Mouse (Mus musculus) MEL (cell line): Measurements from ENCODE around the gene Ccdc9b. TPM values are rescaled to one million over a fixed set of nuclear protein-coding genes. Genes with fewer than 3 reads are reported as not detected.

Experiments
- DNase-seq: peaks from one replicate; pipeline ENCODE4 v3.0.0; 2011; ENCODE audit warnings: low read depth, low spot score
- H3K27ac ChIP-seq: 2 replicates; pipeline ENCODE4 v1.5.1; 2012; ENCODE audit warnings: low read depth, mild to moderate bottlenecking, control low read depth, low read length, moderate library complexity; ENCODE audit not compliant: control insufficient read depth
- H3K27me3 ChIP-seq, 2 experiments: fragments of 150-350 bp in 1 of 2; sonication (generic) in 1 of 2; 2 replicates each; pipeline ENCODE4 v1.6.1; 2012; ENCODE audit warnings: low read length in 2 of 2, mild to moderate bottlenecking in 2 of 2, improper control_type of control experiment in 1 of 2, moderate library complexity in 1 of 2; ENCODE audit not compliant: insufficient read depth in 2 of 2, control insufficient read depth in 1 of 2
- H3K36me3 ChIP-seq, 2 experiments: 2 replicates each; pipeline ENCODE4 v1.6.1; 2012 to 2014; ENCODE audit warnings: low read length in 2 of 2, improper control_type of control experiment in 1 of 2, inconsistent platforms in 1 of 2, mild to moderate bottlenecking in 1 of 2; ENCODE audit not compliant: insufficient read depth in 2 of 2, control insufficient read depth in 1 of 2
- H3K4me1 ChIP-seq, 2 experiments: fragments of 150-350 bp in 1 of 2; sonication (generic) in 1 of 2; 2 replicates each; pipeline ENCODE4 v1.6.1; 2012; ENCODE audit warnings: low read length in 2 of 2, improper control_type of control experiment in 1 of 2, mild to moderate bottlenecking in 1 of 2; ENCODE audit not compliant: insufficient read depth in 2 of 2, control insufficient read depth in 1 of 2
- H3K4me3 ChIP-seq, 2 experiments: fragments of 150-350 bp in 1 of 2; sonication (generic) in 1 of 2; 2 replicates each; pipeline ENCODE4 v1.5.1; 2012; ENCODE audit warnings: low read depth in 2 of 2, low read length in 2 of 2, mild to moderate bottlenecking in 2 of 2, moderate library complexity in 2 of 2, control low read depth in 1 of 2, improper control_type of control experiment in 1 of 2; ENCODE audit not compliant: control insufficient read depth in 1 of 2, insufficient read depth in 1 of 2
- H3K79me2 ChIP-seq: 2 replicates; pipeline ENCODE4 v1.6.1; 2012; ENCODE audit warnings: mild to moderate bottlenecking, low read length, moderate library complexity; ENCODE audit not compliant: control insufficient read depth, poor library complexity, insufficient read depth
- H3K9ac ChIP-seq: 2 replicates; pipeline ENCODE4 v1.6.1; 2012; ENCODE audit warnings: low read depth, mild to moderate bottlenecking, control low read depth, low read length, moderate library complexity; ENCODE audit not compliant: control insufficient read depth, poor library complexity, severe bottlenecking
- H3K9me3 ChIP-seq: fragments of 150-350 bp; sonication (generic); replicated peaks from 2 replicates; pipeline ENCODE4 v1.6.1; 2012; ENCODE audit warnings: mild to moderate bottlenecking, low read length, improper control_type of control experiment, moderate library complexity; ENCODE audit not compliant: insufficient read depth
- BHLHE40 ChIP-seq: IDR thresholded peaks from 2 replicates; pipeline ENCODE4 v1.6.1; 2012; ENCODE audit warnings: low read depth, mild to moderate bottlenecking, inconsistent platforms, low read length, improper control_type of control experiment, borderline replicate concordance
- CHD2 ChIP-seq: IDR thresholded peaks from 2 replicates; pipeline ENCODE4 v1.6.1; 2011; ENCODE audit warnings: low read length, improper control_type of control experiment
- CTCF ChIP-seq, 3 experiments: IDR thresholded peaks in 2 of 3; conservative IDR thresholded peaks in 1 of 3; 2 replicates each; pipeline ENCODE4 v1.5.1; 2011 to 2012; ENCODE audit warnings: low read length in 3 of 3, low read depth in 2 of 3, mild to moderate bottlenecking in 2 of 3, improper control_type of control experiment in 1 of 3, inconsistent platforms in 1 of 3, mixed read lengths in 1 of 3, moderate library complexity in 1 of 3; ENCODE audit not compliant: control insufficient read depth in 1 of 3, insufficient read depth in 1 of 3, poor library complexity in 1 of 3, severe bottlenecking in 1 of 3
- ELF1 ChIP-seq: IDR thresholded peaks from 2 replicates; pipeline ENCODE4 v1.6.1; 2014; ENCODE audit warnings: low read depth, mild to moderate bottlenecking, inconsistent platforms, low read length, improper control_type of control experiment, moderate library complexity
- EP300 ChIP-seq, 2 experiments: IDR thresholded peaks; 2 replicates each; pipeline ENCODE4 v1.6.1; 2011; ENCODE audit warnings: improper control_type of control experiment in 2 of 2, low read length in 2 of 2, low read depth in 1 of 2, mild to moderate bottlenecking in 1 of 2
- ETS1 ChIP-seq: IDR thresholded peaks from 2 replicates; pipeline ENCODE4 v1.6.1; 2012; ENCODE audit warnings: low read depth, mild to moderate bottlenecking, inconsistent platforms, low read length, improper control_type of control experiment, moderate library complexity
- GABPA ChIP-seq: IDR thresholded peaks from 2 replicates; pipeline ENCODE4 v1.6.1; 2012; ENCODE audit warnings: low read depth, mild to moderate bottlenecking, inconsistent platforms, low read length, improper control_type of control experiment, moderate library complexity
- GATA1 ChIP-seq: IDR thresholded peaks from 2 replicates; pipeline ENCODE4 v1.6.1; 2011; ENCODE audit warnings: low read depth, low read length, improper control_type of control experiment
- HCFC1 ChIP-seq: IDR thresholded peaks from 2 replicates; pipeline ENCODE4 v1.6.1; 2012; ENCODE audit warnings: low read depth, mild to moderate bottlenecking, inconsistent platforms, low read length, improper control_type of control experiment, moderate library complexity
- JUND ChIP-seq: IDR thresholded peaks from 2 replicates; pipeline ENCODE4 v1.6.1; 2011; ENCODE audit warnings: low read depth, mild to moderate bottlenecking, improper control_type of control experiment, low read length
- KAT2A ChIP-seq: conservative IDR thresholded peaks from 2 replicates; pipeline ENCODE4 v1.6.1; 2012; ENCODE audit warnings: low read depth, low read length, improper control_type of control experiment, inconsistent platforms
- MAFK ChIP-seq: IDR thresholded peaks from 2 replicates; pipeline ENCODE4 v1.6.1; 2011; ENCODE audit warnings: low read depth, mild to moderate bottlenecking, low read length, improper control_type of control experiment, borderline replicate concordance
- MAX ChIP-seq: IDR thresholded peaks from 2 replicates; pipeline ENCODE4 v1.6.1; 2011; ENCODE audit warnings: low read length, improper control_type of control experiment
- MAZ ChIP-seq: IDR thresholded peaks from 2 replicates; pipeline ENCODE4 v1.6.1; 2012; ENCODE audit warnings: low read depth, mild to moderate bottlenecking, inconsistent platforms, low read length, improper control_type of control experiment
- MEF2A ChIP-seq: IDR thresholded peaks from 2 replicates; pipeline ENCODE4 v1.6.1; 2014; ENCODE audit warnings: low read depth, mild to moderate bottlenecking, inconsistent platforms, low read length, improper control_type of control experiment; ENCODE audit not compliant: poor library complexity, insufficient replicate concordance, severe bottlenecking; ENCODE audit errors: extremely low read depth
- MXI1 ChIP-seq: IDR thresholded peaks from 2 replicates; pipeline ENCODE4 v1.6.1; 2011; ENCODE audit warnings: mild to moderate bottlenecking, low read depth, low read length, improper control_type of control experiment
- MYB ChIP-seq: IDR thresholded peaks from 2 replicates; pipeline ENCODE4 v1.6.1; 2011; ENCODE audit warnings: mild to moderate bottlenecking, low read depth, low read length, improper control_type of control experiment
- MYC ChIP-seq: IDR thresholded peaks from 2 replicates; pipeline ENCODE4 v1.6.1; 2011; ENCODE audit warnings: low read depth, mild to moderate bottlenecking, low read length, improper control_type of control experiment, moderate library complexity
- NELFE ChIP-seq: IDR thresholded peaks from 2 replicates; pipeline ENCODE4 v1.6.1; 2011; ENCODE audit warnings: low read depth, low read length, improper control_type of control experiment
- NRF1 ChIP-seq: IDR thresholded peaks from 2 replicates; pipeline ENCODE4 v1.6.1; 2014; ENCODE audit warnings: low read depth, mild to moderate bottlenecking, inconsistent platforms, low read length, improper control_type of control experiment, moderate library complexity; ENCODE audit not compliant: poor library complexity, insufficient read depth, severe bottlenecking
- POLR2A ChIP-seq, 2 experiments: IDR thresholded peaks; 2 replicates each; pipeline ENCODE4 v1.6.1; 2011 to 2012; ENCODE audit warnings: low read length in 2 of 2, mild to moderate bottlenecking in 2 of 2, control low read depth in 1 of 2, improper control_type of control experiment in 1 of 2, low read depth in 1 of 2, moderate library complexity in 1 of 2; ENCODE audit not compliant: control insufficient read depth in 1 of 2, insufficient read depth in 1 of 2, poor library complexity in 1 of 2
- POLR2AphosphoS2 ChIP-seq: IDR thresholded peaks from 2 replicates; pipeline ENCODE4 v1.6.1; 2011; ENCODE audit warnings: low read length, improper control_type of control experiment
- RAD21 ChIP-seq: IDR thresholded peaks from 2 replicates; pipeline ENCODE4 v1.6.1; 2011; ENCODE audit warnings: mild to moderate bottlenecking, low read depth, low read length, improper control_type of control experiment
- RCOR1 ChIP-seq: IDR thresholded peaks from 2 replicates; pipeline ENCODE4 v1.6.1; 2012; ENCODE audit warnings: low read depth, mild to moderate bottlenecking, inconsistent platforms, low read length, improper control_type of control experiment
- SIN3A ChIP-seq: IDR thresholded peaks from 2 replicates; pipeline ENCODE4 v1.6.1; 2012; ENCODE audit warnings: low read length, improper control_type of control experiment, inconsistent platforms
- SMC3 ChIP-seq: IDR thresholded peaks from 2 replicates; pipeline ENCODE4 v1.6.1; 2011; ENCODE audit warnings: low read depth, low read length, improper control_type of control experiment
- TBP ChIP-seq: IDR thresholded peaks from 2 replicates; pipeline ENCODE4 v1.8.0; 2011; ENCODE audit warnings: low read depth, low read length, improper control_type of control experiment
- TCF12 ChIP-seq: IDR thresholded peaks from 2 replicates; pipeline ENCODE4 v1.6.1; 2014; ENCODE audit warnings: low read depth, mild to moderate bottlenecking, inconsistent platforms, low read length, improper control_type of control experiment, moderate library complexity
- UBTF ChIP-seq: IDR thresholded peaks from 2 replicates; pipeline ENCODE4 v1.6.1; 2012; ENCODE audit warnings: low read depth, mild to moderate bottlenecking, inconsistent platforms, low read length, improper control_type of control experiment, moderate library complexity, borderline replicate concordance; ENCODE audit not compliant: insufficient read depth
- ZKSCAN1 ChIP-seq: IDR thresholded peaks from 2 replicates; pipeline ENCODE4 v1.6.1; 2012; ENCODE audit warnings: low read depth, mild to moderate bottlenecking, inconsistent platforms, low read length, improper control_type of control experiment, moderate library complexity
- polyA plus RNA-seq, 2 experiments: library from polyadenylated mRNA; stranded (reverse) in 1 of 2; unstranded in 1 of 2; fragments of >175 nt in 1 of 2; fragments of >200 nt in 1 of 2; gene quantifications; 2 replicates each; pipeline versions ENCODE4 v1.2.1 to v1.2.4; 2012; ENCODE audit warnings: low replicate concordance in 2 of 2, low read depth in 1 of 2; ENCODE audit not compliant: insufficient read length in 2 of 2, insufficient read depth in 1 of 2, missing spikeins in 1 of 2
- total RNA-seq: library from RNA; depleted of rRNA; stranded (reverse); fragments of 300-350 nt; gene quantifications from 2 replicates; pipeline ENCODE4 v1.2.3, GENCODE M21; 2012

Ccdc9b gene
- total and polyA plus RNA-seq, 3 experiments: 1.7 to 2.4 TPM; not detected in 1

DNA sequence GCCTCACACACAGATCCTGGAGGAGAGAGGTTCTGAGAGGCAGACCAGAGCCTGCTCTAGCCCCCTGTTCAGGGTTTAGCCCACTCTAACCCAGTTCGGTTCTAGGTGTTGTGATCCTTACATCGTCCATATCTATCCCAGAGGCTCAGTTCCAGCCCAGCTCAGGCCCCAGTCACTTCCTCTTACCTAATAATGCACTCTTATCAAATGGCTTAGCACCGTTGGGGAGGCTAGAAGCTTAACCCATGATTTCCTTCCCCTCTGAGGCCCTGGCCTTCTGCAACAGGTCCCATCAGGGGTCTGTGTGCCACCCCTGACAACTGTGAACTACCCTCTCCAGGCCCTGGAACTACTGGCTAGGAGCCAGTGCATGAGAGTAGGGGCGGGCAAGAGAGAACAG lies 33.3 kb downstream of the Ccdc9b start:
- Histone ChIP-seq H3K27me3 (no peaks in the 10 kb centered on the region), H3K79me2 (peaks cover 15% of the 10 kb centered on the region), H3K4me1 (peaks cover 5 to 24% of the 10 kb centered on the region in 2 experiments), H3K9me3 (no peaks in the 10 kb centered on the region), H3K27ac (peak overlapping the region; percentile 89), H3K4me3 (peak overlapping the region; percentile 60 to 68), H3K36me3 (peaks cover 0 to 20% of the 10 kb centered on the region in 2 experiments; a peak in 2 of 4 replicates), H3K9ac (peak overlapping the region; percentile 75)
- peak; percentile 85 for DNase-seq
- TF ChIP-seq RCOR1 (peak; percentile 49; the same call in 1 of the 2 replicates), TCF12 (peak; percentile 63), BHLHE40 (0 out of 2 replicates have a peak, but pooled peaks have one; percentile 14), MYB (peak; percentile 66), HCFC1 (peak; percentile 56; the same call in 1 of the 2 replicates), MAZ (0 out of 2 replicates have a peak, but pooled peaks have one; percentile 57), GATA1 (peak; percentile 65), ETS1 (peak; percentile 51; the same call in 1 of the 2 replicates), JUND (no peak), SMC3 (0 out of 2 replicates have a peak, but pooled peaks have one; percentile 11), POLR2A (IDR thresholded peaks at IDR 0.05; ENCODE audit: control insufficient read depth in 1 of 2, insufficient read depth in 1 of 2, low read depth in 1 of 2, low read length in 2 of 2, poor library complexity in 1 of 2) (peak in 1 of 2 experiments; percentile 37; a peak in 1 of 4 replicates), NELFE (peak; percentile 62), SIN3A (peak; percentile 81; the same call in 1 of the 2 replicates), CTCF (IDR thresholded peaks at IDR 0.05 in 2 of 3, conservative IDR thresholded peaks at IDR 0.05 in 1 of 3; ENCODE audit: control insufficient read depth in 1 of 3, insufficient read depth in 1 of 3, low read depth in 2 of 3, low read length in 3 of 3, poor library complexity in 1 of 3, severe bottlenecking in 1 of 3) (no peak), ELF1 (peak; percentile 63), MEF2A (no peak), NRF1 (no peak), MXI1 (0 out of 2 replicates have a peak, but pooled peaks have one; percentile 54), EP300 (IDR thresholded peaks at IDR 0.05; ENCODE audit: low read depth in 1 of 2, low read length in 2 of 2) (peak; percentile 78 to 81)

DNA sequence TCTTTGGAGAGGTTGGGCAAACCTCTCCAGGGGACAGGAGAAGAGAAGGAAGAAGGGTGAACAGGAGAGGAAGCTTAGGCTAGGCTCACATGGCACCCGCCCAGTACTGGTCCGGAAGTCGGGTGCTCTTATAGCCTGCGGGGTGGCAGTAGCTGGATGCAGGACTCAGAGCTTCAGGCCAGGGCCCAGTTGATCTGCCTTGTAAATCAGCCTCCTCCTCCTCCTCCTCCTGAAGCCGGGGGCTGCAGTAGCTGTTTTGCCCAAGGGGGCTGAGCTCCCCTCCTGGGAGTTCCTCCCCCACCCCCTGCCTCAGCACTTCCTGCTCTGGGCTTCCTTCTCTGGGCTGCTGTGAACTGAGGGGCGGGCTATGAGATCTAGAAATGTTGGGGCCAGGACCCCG lies 34.1 kb downstream of the Ccdc9b start, which contains the start of gene Plcb2:
Gene Plcb2 (minus strand): TSS at position 102 of the 400 bp plus-strand sequence.
- Histone ChIP-seq H3K4me1 (peaks cover 10 to 33% of the 10 kb centered on the region in 2 experiments), H3K27ac (peak within 1 kb of the TSS; percentile 89), H3K79me2 (peaks cover 15% of the 10 kb centered on the region), H3K4me3 (peak within 1 kb of the TSS; percentile 60 to 68), H3K27me3 (no peaks in the 10 kb centered on the region), H3K9me3 (no peaks in the 10 kb centered on the region), H3K36me3 (peaks cover 0 to 29% of the 10 kb centered on the region in 2 experiments; a peak in 3 of 4 replicates), H3K9ac (peak within 1 kb of the TSS; percentile 75)
- DNase-seq: peak; percentile 83
- TF ChIP-seq MAX (no peak), ETS1 (no peak; the same call in 1 of the 2 replicates), GABPA (no peak), POLR2A (IDR thresholded peaks at IDR 0.05; ENCODE audit: control insufficient read depth in 1 of 2, insufficient read depth in 1 of 2, low read depth in 1 of 2, low read length in 2 of 2, poor library complexity in 1 of 2) (peak; percentile 47 to 73; a peak in 3 of 4 replicates), POLR2AphosphoS2 (no peak), MYC (0 out of 2 replicates have a peak, but pooled peaks have one; percentile 53), CHD2 (no peak), KAT2A (no peak), RAD21 (no peak), TBP (peak; percentile 84), JUND (no peak), CTCF (IDR thresholded peaks at IDR 0.05 in 2 of 3, conservative IDR thresholded peaks at IDR 0.05 in 1 of 3; ENCODE audit: control insufficient read depth in 1 of 3, insufficient read depth in 1 of 3, low read depth in 2 of 3, low read length in 3 of 3, poor library complexity in 1 of 3, severe bottlenecking in 1 of 3) (no peak), TCF12 (peak; percentile 40; the same call in 1 of the 2 replicates), ZKSCAN1 (no peak), UBTF (no peak), MXI1 (0 out of 2 replicates have a peak, but pooled peaks have one; percentile 32), MAZ (peak; percentile 50; the same call in 1 of the 2 replicates), MAFK (no peak), NRF1 (no peak)
